Mouse (Mus musculus) lung, postnatal 0 days (tissue): Measurements from ENCODE around the gene Btbd3.

Source experiments
- CTCF ChIP-seq: IDR thresholded peaks from 2 replicates; pipeline ENCODE4 v1.5.1; 2016; ENCODE audit warnings: antibody characterized with exemption, mild to moderate bottlenecking
- EP300 ChIP-seq: IDR thresholded peaks from 2 replicates; pipeline ENCODE4 v1.6.1; 2016; ENCODE audit warnings: antibody characterized with exemption, mild to moderate bottlenecking, control low read depth

DNA sequence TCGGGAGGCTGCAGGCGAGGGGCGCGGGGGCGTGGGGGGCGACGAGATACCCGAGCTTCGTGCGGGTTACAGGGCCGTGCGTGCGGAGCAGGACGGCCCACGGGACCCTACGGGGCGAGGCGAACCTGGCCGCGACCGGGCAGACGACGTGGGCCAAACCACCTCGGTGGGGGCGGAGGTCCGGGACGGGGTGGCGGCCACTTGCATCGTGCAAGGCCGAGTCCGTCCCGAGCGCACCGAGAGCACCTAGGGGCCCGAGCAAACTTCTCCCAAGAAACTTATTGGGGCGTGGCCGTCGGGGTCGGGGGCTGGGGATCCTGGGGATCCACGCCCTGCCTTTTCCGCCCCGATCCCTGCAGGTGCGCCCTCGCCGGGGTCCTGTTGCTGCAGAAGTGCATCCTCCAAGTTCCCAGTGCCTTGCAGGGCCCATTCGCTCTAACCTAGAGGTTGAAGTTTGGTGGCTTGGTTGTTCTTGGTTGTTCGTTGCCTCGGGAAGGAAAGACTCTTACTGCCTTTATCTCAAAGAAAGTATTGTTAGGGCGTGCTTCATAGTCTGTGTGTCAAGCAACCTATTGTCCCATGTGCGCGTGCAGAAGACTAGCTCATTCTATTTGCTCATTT is 596 bp downstream of the Btbd3 start:
- no peak for TF ChIP-seq EP300
- no peak for TF ChIP-seq CTCF
